Mouse (Mus musculus): ENCODE data around the gene Ikzf2. TPM values are rescaled to one million over a fixed set of nuclear protein-coding genes. Genes with fewer than 3 reads are reported as not detected.

Gene Ikzf2
- polyA plus RNA-seq, 1 experiment: 4.8 TPM

DNA sequence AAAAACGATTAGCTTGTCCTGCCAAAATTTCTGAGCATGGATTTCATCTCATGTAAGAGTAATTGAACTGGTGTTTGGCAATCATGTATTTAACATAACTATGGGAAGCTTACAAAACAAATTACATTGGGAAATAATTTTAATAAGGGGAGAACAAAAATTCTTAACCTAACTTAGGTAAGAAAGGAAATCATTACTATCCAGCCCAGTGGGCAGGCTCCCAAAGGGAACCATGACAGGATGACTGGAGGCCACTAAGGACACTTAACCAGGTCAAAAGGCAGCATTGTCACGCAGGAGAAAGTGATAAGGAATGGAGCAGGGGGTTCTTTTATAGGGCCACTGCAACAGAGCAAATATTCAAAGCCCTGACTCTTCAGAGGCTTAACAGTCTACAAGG lies 101.5 kb downstream of the Ikzf2 start:
- Histone ChIP-seq H3K4me3 (ENCODE audit: insufficient read depth, low read depth, low read length) (no peak overlapping the region), H3K27ac (replicated peaks; ENCODE audit: low read depth, low read length) (peak overlapping the region; percentile 53), H3K4me1 (ENCODE audit: control insufficient read depth, insufficient read depth, insufficient read length, low read length) (no peaks in the 10 kb centered on the region; the same call in 1 of the 2 replicates)

DNA sequence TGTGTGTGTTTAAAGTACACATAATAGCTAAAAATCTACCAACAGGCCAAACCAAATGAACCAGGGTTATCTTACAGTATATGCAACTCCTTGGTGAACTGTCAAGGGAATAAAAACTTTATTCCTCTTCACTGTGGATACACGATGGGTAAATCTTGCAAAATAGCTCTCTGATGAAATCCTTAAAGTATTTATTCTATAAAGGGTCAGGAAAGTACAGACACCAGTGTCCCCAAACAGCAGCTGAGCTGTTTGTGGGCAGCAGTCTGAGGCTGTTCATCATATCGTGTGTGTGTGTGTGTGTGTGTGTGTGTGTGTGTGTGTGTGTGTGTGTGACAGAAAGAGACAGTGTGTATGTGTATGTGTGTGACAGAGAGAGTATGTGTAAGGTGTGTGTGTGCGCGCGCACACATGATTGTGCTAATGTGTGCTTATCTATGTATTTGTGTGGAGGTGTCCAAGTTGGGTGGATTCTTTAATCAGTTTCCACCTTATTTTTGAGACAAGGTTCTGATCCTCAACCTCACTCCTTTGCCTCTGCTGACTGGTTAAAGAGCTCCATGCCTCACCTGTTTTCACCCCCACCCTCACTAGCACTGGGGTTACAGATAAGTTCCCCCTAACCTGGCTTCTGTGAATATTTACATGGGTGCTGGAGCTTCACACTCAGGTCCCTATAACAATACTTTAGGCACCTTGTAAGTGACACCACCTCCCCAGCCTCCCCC lies 102.9 kb downstream of the Ikzf2 start:
- Histone ChIP-seq H3K4me1 (ENCODE audit: control insufficient read depth, insufficient read depth, insufficient read length, low read length) (no peaks in the 10 kb centered on the region; the same call in 1 of the 2 replicates), H3K27ac (replicated peaks; ENCODE audit: low read depth, low read length) (no peak overlapping the region), H3K4me3 (ENCODE audit: insufficient read depth, low read depth, low read length) (no peak overlapping the region)

DNA sequence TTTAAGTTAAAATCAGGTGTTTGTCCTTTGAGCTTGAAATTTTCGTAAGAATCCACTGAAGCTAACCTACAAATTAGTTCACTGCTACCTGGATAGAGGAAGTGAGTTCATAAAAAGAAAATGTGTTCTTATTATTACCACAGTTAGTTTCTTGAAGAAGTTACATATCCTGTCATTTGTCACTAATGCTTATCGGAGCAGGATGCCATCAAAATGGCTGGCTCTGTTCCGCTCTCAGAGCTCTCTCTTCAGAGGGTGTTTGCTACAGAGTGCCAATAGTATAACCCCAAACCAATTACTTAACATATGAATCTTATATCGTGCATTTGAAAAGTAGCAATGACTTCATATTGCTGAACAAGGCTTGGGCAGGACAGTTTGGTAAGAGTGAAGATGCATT lies 108.1 kb downstream of the Ikzf2 start:
- no peak overlapping the region for H3K27ac ChIP-seq (replicated peaks; ENCODE audit: low read depth, low read length)
- H3K4me1 ChIP-seq (ENCODE audit: control insufficient read depth, insufficient read depth, insufficient read length, low read length): no peaks in the 10 kb centered on the region
- no peak overlapping the region for H3K4me3 ChIP-seq (ENCODE audit: insufficient read depth, low read depth, low read length)

DNA sequence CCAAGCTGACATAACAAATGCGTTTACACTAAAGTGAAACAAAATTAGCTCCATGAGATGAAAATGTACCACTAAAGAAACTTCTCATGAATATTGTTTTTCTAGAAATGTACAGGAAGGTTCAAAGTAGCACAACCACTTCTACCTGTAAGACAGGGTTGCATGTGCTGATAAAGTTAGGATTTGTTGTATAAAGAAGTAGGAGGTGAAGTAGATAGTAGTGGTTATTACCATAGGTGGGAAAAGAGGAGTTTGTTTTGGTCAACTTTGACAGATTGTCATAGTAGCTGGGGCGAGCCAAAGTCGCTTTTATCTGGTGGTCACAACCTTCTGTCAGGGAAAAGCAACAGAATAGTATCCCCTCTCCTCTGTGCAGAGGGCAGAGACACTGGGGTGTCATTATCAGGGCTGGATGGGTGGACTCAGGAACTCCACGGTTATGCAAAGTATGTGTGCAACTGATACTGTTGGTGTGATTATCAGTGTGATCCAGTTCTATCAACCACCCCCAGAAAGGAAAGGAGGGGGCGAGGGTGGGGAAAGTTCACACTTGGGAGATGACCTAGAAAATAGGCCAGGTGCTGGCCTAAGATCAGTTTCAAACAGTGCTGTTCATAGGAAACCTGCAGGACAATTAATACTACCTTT lies 127.5 kb downstream of the Ikzf2 start:
- H3K4me3 ChIP-seq (ENCODE audit: insufficient read depth, low read depth, low read length): no peak overlapping the region
- H3K27ac ChIP-seq (replicated peaks; ENCODE audit: low read depth, low read length): no peak overlapping the region
- no peaks in the 10 kb centered on the region for H3K4me1 ChIP-seq (ENCODE audit: control insufficient read depth, insufficient read depth, insufficient read length, low read length)

DNA sequence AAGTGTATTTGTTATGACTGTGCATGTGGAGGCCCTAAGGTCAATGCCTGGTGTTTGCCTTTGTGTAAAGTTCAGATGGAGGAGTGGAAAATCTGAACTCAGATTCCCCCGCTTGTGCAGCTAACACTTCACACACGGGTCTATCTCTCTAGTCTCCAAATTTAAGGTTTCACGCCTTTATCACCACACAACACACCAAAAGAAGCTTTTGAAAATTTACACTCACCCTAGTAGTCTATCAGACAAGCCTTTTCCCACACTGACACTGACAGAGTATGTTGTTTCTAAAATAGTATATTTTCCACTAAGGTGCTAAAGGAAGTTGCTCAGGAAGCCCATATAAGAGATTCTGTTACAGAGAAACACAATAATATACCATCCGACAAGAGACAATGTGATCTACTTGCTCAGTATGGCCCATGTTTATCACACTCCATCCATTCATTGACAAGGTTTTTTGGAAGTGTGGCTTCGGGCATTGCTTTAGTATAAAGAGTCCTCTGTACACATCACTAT lies 131.4 kb downstream of the Ikzf2 start:
- Histone ChIP-seq H3K27ac (replicated peaks; ENCODE audit: low read depth, low read length) (no peak overlapping the region), H3K4me1 (ENCODE audit: control insufficient read depth, insufficient read depth, insufficient read length, low read length) (no peaks in the 10 kb centered on the region), H3K4me3 (ENCODE audit: insufficient read depth, low read depth, low read length) (no peak overlapping the region)

DNA sequence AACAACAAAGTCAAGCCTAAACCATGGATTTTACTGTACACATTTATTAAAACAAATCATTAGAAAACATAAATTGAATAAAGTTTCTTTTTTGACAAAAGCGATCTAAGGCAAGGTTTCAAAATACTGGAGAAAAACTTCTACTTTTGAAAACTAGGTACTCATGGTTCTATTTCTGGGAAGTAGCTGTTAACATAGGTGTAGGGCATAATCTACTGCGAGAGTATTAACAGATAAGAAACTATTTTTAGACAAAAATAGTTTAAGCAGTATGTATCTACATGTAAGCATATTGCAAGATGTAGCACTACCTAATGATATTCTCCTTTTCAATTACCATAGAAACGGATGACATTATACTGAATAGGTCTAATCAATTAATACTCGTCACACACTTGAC lies 137.1 kb downstream of the Ikzf2 start:
- Histone ChIP-seq H3K27ac (replicated peaks; ENCODE audit: low read depth, low read length) (no peak overlapping the region), H3K4me3 (ENCODE audit: insufficient read depth, low read depth, low read length) (no peak overlapping the region), H3K4me1 (ENCODE audit: control insufficient read depth, insufficient read depth, insufficient read length, low read length) (no peaks in the 10 kb centered on the region)

DNA sequence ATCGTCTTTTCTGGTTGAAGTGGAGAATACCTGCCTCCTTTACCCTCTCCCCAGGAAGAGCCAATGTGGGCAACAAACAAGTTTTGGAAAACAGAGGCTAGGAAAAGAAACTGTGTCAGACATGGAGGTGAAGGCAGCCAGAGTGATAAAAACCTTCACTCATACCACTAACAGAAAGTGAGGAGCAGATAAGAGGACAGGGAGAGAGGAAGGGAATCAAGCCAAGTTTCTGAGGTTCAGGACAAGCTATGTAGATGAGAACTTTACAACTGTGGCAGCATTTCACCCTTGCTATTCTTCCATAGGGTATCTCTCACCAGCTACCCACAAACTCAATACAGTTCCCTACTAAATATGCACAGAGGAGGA lies 141.2 kb downstream of the Ikzf2 start:
- Histone ChIP-seq H3K4me1 (ENCODE audit: control insufficient read depth, insufficient read depth, insufficient read length, low read length) (no peaks in the 10 kb centered on the region), H3K4me3 (ENCODE audit: insufficient read depth, low read depth, low read length) (no peak overlapping the region), H3K27ac (replicated peaks; ENCODE audit: low read depth, low read length) (no peak overlapping the region)

DNA sequence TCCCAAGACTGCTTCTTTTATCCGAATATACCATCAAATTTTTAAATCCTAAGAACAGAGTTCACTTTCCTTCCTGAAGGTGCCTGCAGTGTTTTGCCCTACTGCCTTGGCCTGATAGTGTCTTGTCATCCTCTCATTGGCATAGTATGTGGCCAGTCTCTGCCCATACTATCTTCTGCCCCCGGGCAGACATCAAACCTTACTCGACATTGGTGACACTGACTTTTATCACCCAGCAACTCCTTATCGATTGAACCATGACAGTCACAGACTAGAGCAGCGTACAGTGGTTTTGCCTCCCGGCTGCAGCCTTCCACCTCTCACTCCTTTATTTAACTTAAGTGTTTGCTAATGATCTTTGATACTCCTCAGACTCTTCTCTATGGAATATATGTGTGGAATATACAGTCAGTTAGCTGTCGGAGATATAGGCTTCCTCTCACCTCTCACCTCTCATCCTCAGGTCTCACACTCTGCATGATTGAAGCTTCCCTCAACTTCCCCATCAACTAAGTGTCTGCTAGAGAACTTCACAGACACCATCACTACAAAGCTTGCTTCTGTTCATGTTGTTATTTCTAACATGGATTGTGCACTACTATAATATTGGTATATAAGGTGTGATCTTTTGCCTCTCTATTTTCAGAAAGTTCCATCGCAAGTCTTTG lies 141.7 kb downstream of the Ikzf2 start:
- no peak overlapping the region for H3K27ac ChIP-seq (replicated peaks; ENCODE audit: low read depth, low read length)
- H3K4me3 ChIP-seq (ENCODE audit: insufficient read depth, low read depth, low read length): no peak overlapping the region
- H3K4me1 ChIP-seq (ENCODE audit: control insufficient read depth, insufficient read depth, insufficient read length, low read length): no peaks in the 10 kb centered on the region

DNA sequence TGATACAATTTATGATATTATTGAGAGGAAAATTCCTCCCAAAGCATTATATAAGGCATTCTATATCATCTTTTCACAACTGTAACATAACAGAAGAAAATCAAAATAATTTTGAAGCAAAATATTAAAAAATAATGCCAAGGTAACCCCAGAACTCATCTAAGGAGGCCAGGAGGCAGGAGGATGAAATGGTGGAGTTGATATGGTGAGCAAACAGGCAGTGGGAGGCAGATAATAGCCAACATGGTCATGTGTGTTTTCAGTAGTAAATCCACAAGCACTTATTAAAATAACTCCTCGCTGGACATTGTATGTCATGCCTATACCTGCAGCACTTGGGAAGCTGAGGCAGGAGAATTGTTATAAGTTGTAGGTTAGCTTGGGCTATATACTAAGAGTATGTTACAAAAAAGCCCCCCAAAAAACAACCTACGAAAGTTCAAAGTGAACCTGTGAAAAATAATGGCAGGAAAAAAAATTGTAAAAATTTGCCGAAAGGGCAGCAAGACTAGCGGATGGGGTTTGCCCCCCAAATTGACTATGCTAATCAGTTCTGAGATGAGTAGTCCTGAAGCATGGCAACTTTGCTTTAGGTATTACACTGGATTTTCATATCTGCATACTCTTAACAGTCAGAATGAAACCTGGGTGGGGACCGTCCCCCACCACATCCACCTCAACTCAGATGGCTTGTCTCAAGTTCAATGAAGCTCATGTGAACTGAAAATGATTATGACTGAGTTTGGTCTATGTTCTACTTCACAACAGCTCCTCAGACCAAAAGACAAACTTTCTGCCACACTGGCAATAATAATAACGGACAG lies 143.1 kb downstream of the Ikzf2 start:
- H3K27ac ChIP-seq (replicated peaks; ENCODE audit: low read depth, low read length): no peak overlapping the region
- H3K4me1 ChIP-seq (ENCODE audit: control insufficient read depth, insufficient read depth, insufficient read length, low read length): no peaks in the 10 kb centered on the region
- H3K4me3 ChIP-seq (ENCODE audit: insufficient read depth, low read depth, low read length): no peak overlapping the region

DNA sequence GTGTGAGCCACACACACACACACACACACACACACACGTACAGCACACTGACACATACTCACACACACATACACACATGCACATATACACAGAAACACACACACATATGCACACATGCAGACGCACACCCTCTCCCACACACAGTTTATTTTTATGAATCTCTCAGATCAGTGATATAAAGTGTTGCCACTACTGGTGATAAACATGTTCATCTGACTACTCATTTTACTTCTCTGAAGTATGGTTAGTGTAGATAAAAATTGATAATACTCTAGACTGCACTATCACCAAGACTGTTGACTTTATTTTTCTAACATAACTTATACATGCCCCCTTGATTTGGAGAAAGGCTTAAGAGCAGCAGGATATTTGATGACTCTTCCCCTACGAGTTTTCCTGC lies 144.5 kb downstream of the Ikzf2 start:
- H3K4me1 ChIP-seq (ENCODE audit: control insufficient read depth, insufficient read depth, insufficient read length, low read length): no peaks in the 10 kb centered on the region

DNA sequence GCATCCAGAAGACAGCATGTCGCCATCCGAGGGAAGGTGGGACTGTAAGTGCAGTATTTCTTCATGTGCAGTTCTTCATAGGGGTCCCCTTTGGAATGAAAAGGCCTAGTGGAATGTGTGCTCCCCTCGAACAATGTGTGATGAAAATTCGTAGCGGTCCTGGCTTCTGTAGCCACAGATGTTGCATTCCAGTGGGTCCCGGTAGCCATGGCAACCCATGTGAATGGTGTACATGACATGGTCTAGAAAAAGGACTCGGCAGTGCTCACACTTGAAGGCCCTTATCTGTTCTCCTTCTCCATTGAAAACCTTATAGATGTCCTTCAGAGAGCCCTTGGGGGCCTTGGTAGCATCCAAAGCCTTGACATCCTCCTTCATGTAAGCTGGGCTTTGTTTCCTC lies 148.4 kb downstream of the Ikzf2 start:
- Histone ChIP-seq H3K4me1 (ENCODE audit: control insufficient read depth, insufficient read depth, insufficient read length, low read length) (no peaks in the 10 kb centered on the region), H3K4me3 (ENCODE audit: insufficient read depth, low read depth, low read length) (no peak overlapping the region)

More for the DNA sequence above, 144.5 kb downstream of the Ikzf2 start:
- Histone ChIP-seq H3K4me3 (ENCODE audit: insufficient read depth, low read depth, low read length) (no peak overlapping the region), H3K27ac (replicated peaks; ENCODE audit: low read depth, low read length) (no peak overlapping the region)

DNA sequence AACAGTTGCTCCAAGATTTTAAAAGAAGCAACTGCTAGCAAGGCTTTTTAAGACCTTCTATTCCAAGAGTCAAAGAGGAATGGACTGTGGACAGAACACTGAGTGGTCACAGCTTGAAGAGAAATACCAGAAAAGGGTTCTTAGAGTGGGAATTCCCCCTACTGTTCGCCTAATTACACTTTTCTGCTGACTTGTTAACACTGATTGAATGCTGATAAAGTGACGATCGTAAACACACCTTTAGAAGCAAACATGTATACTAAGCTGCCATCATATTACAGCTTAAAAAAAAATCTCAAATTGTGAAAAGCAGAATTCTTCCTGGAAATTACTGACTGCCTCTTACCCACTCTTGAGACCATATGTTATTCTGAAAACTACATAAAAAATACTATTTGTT lies 149.4 kb downstream of the Ikzf2 start:
- H3K4me1 ChIP-seq (ENCODE audit: control insufficient read depth, insufficient read depth, insufficient read length, low read length): no peaks in the 10 kb centered on the region
- no peak overlapping the region for H3K27ac ChIP-seq (replicated peaks; ENCODE audit: low read depth, low read length)
- no peak overlapping the region for H3K4me3 ChIP-seq (ENCODE audit: insufficient read depth, low read depth, low read length)

More for the DNA sequence above, 148.4 kb downstream of the Ikzf2 start:
- H3K27ac ChIP-seq (replicated peaks; ENCODE audit: low read depth, low read length): no peak overlapping the region

DNA sequence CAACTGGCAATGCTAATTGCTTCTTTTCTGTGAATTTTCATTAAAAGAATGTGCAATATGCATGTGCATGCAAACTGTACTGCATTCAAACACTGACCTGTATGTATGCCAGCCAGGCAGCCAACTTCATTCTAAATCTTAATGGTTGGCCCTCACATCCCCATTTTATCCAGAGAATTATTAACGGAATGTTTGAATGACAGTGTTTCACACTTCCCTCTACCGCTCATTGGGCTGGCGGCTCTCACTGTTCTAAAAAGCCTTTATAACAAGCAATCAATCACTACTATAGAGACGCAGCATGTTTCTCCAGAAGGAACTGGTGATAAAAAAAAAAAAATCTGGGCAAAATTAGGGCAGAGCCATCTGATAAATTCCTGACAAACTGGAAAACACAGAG lies 151.5 kb downstream of the Ikzf2 start:
- Histone ChIP-seq H3K4me3 (ENCODE audit: insufficient read depth, low read depth, low read length) (no peak overlapping the region), H3K27ac (replicated peaks; ENCODE audit: low read depth, low read length) (no peak overlapping the region), H3K4me1 (ENCODE audit: control insufficient read depth, insufficient read depth, insufficient read length, low read length) (no peaks in the 10 kb centered on the region)

DNA sequence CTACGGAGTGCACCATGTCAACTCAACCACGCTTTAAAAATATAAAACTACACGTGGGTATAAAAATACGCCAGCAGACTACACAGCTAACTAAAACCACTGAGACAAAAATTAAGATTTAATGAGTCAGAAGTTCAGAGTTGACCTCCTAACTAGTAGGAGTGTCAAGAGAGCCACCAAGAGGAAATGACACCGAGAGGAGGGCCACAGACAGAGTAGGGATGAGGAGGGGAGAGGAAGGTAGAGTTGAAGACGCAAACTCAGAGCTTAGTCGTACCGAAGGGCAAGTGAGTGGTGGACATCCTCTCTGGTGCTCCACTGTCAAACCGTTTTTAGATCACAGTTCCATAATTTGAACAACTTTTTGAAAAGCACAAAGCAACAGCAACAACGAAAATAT lies 154.0 kb downstream of the Ikzf2 start:
- no peak overlapping the region for H3K4me3 ChIP-seq (ENCODE audit: insufficient read depth, low read depth, low read length)
- H3K27ac ChIP-seq (replicated peaks; ENCODE audit: low read depth, low read length): no peak overlapping the region
- H3K4me1 ChIP-seq (ENCODE audit: control insufficient read depth, insufficient read depth, insufficient read length, low read length): no peaks in the 10 kb centered on the region

DNA sequence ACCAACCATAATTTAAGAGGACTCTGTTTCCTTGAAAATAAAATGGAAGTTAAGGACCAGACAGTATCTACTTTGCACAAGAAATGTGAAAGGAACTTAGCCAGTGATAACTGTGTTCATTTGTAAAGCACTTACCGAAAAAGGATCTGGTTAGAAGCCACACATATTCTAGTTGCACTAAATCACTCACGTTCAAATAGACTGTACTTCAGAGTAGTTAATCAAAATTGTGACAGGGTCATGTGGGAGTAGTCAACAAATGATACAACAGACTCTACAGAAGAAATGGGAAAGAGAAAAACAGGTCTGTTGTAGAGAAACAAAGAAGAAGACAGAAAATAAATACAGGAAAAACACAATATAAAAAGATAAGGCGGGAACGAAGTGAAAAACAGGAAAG lies 158.3 kb downstream of the Ikzf2 start:
- Histone ChIP-seq H3K4me3 (ENCODE audit: insufficient read depth, low read depth, low read length) (no peak overlapping the region), H3K27ac (replicated peaks; ENCODE audit: low read depth, low read length) (no peak overlapping the region), H3K4me1 (ENCODE audit: control insufficient read depth, insufficient read depth, insufficient read length, low read length) (no peaks in the 10 kb centered on the region)

Data from brown adipose tissue, adult 24 weeks (tissue).